Mouse (Mus musculus) adrenal gland, adult 2 months (tissue): ENCODE measurements at regions not wholly inside any gene's neighbourhood (a gene's known extent, or its start where the extent isn't known, plus 50 kb on each side); places are given as distances from the start of the nearest gene placed in this dataset.
A peak's percentile ranks its signal among the peaks of the same experiment; 100 is the strongest.

ENCODE experiments used
- DNase-seq: peaks from one replicate; pipeline ENCODE4 v3.0.0; 2021

- no peak for DNase-seq
These were observed 61.5 kb downstream of the Ccna1 start for GRCm38 (mm10) chr3:54993761-54994160.

- DNase-seq, result no peak
These were observed 65.2 kb downstream of the Ccna1 start for GRCm38 (mm10) chr3:54990073-54990472.

GRCm38 (mm10) chr3:54989358-54989757 is 65.9 kb downstream of the Ccna1 start:
- DNase-seq, result peak; percentile 41

- no peak for DNase-seq
These were observed 65.8 kb upstream of the Sertm1 start for GRCm38 (mm10) chr3:54981488-54981887.

- no peak for DNase-seq
These were observed 64.6 kb upstream of the Sertm1 start for GRCm38 (mm10) chr3:54980312-54980711.

- no peak for DNase-seq
These were observed 49.8 kb upstream of the Sertm1 start for GRCm38 (mm10) chr3:54965512-54965911.
